Comparison of ENCODE assay signal across 8 mouse cellular contexts in genomic region chr7:69493062-69493930, GRCm38 (mm10).
DNase-seq lines count a peak whose midpoint lies in the region; ATAC-seq and TF ChIP-seq lines count a peak whose summit lies in the region.

No protein-coding gene starts in this region.

- H3K9me3 ChIP-seq in lung, embryonic 14.5 days (ENCODE audit: low read depth, low read length) = no peaks in the 10 kb centered on the region
- no peaks in the 10 kb centered on the region for H3K9me3 ChIP-seq in forebrain, embryonic 16.5 days (ENCODE audit: control insufficient read depth, low read length)
- H3K9me3 ChIP-seq in midbrain, embryonic 14.5 days (ENCODE audit: control insufficient read depth, low read length) = no peaks in the 10 kb centered on the region

- H3K4me2 ChIP-seq in lung, embryonic 14.5 days = peak overlapping the region; percentile 24
- peak overlapping the region; percentile 18; the same call in 1 of the 2 replicates for H3K4me2 ChIP-seq in forebrain, embryonic 16.5 days (ENCODE audit: low read length)
- peak overlapping the region; percentile 42 for H3K4me2 ChIP-seq in midbrain, embryonic 14.5 days (ENCODE audit: low read length)

- 53% methylated on average over 18 of the region's 18 CpGs for WGBS in lung, embryonic 14.5 days
- 52% methylated on average over 18 of the region's 18 CpGs for WGBS in forebrain, embryonic 16.5 days
- WGBS in midbrain, embryonic 14.5 days = 56% methylated on average over 18 of the region's 18 CpGs

- H3K36me3 ChIP-seq in lung, embryonic 14.5 days (ENCODE audit: insufficient read depth) = no peaks in the 10 kb centered on the region
- no peaks in the 10 kb centered on the region for H3K36me3 ChIP-seq in forebrain, embryonic 16.5 days (ENCODE audit: control insufficient read depth, insufficient read depth)
- no peaks in the 10 kb centered on the region for H3K36me3 ChIP-seq in midbrain, embryonic 14.5 days (ENCODE audit: control insufficient read depth, insufficient read depth, low read length)

- no peak for TF ChIP-seq CTCF in lung, embryonic 14.5 days (IDR thresholded peaks at IDR 0.05; ENCODE audit: low read depth)

- H3K9ac ChIP-seq in lung, embryonic 14.5 days = no peak overlapping the region
- 0 out of 2 replicates have a peak overlapping the region, but pooled peaks have one; percentile 17 for H3K9ac ChIP-seq in forebrain, embryonic 16.5 days (replicated peaks; ENCODE audit: low read depth, low read length)
- H3K9ac ChIP-seq in midbrain, embryonic 14.5 days (replicated peaks; ENCODE audit: low read length) = 0 out of 2 replicates have a peak overlapping the region, but pooled peaks have one; percentile 20

- no peak for DNase-seq in lung, embryonic 14.5 days
- DNase-seq in lung, postnatal 4 days = no peak
- peak; percentile 4 for DNase-seq in embryo, embryonic 9.5 days (ENCODE audit: extremely low spot score)
- peak; percentile 25 for DNase-seq in midbrain, embryonic 14.5 days
- DNase-seq in thymus, postnatal 10 days (ENCODE audit: low spot score in 2 of 2) = no peak
- DNase-seq in lung, postnatal 10 days = no peak
- no peak for DNase-seq in testis, postnatal 14 days (ENCODE audit: low spot score)

- H3K4me1 ChIP-seq in lung, embryonic 14.5 days (ENCODE audit: insufficient read depth) = no peaks in the 10 kb centered on the region; the same call in 1 of the 2 replicates
- peaks cover 4% of the 10 kb centered on the region; the same call in 1 of the 2 replicates for H3K4me1 ChIP-seq in forebrain, embryonic 16.5 days (replicated peaks; ENCODE audit: control insufficient read depth, insufficient read depth, low read length)
- 0 out of 2 replicates have a peak, but pooled peaks cover 4% of the 10 kb centered on the region for H3K4me1 ChIP-seq in midbrain, embryonic 14.5 days (ENCODE audit: control insufficient read depth, insufficient read depth, low read length)

- peak; percentile 21; the same call in 1 of the 2 replicates for ATAC-seq in lung, embryonic 14.5 days (ENCODE audit: insufficient read depth)
- ATAC-seq in forebrain, embryonic 16.5 days = no peak
- ATAC-seq in midbrain, embryonic 14.5 days (ENCODE audit: low FRiP score, low TSS enrichment) = peak; percentile 24; the same call in 1 of the 2 replicates

- H3K4me3 ChIP-seq in lung, embryonic 14.5 days (ENCODE audit: low read depth, low read length) = no peak overlapping the region
- H3K4me3 ChIP-seq in forebrain, embryonic 16.5 days (replicated peaks; ENCODE audit: low read length) = no peak overlapping the region
- peak overlapping the region; percentile 15; the same call in 1 of the 2 replicates for H3K4me3 ChIP-seq in midbrain, embryonic 14.5 days (replicated peaks; ENCODE audit: low read depth, low read length)

- H3K27me3 ChIP-seq in lung, embryonic 14.5 days (ENCODE audit: insufficient read depth, low read length) = no peaks in the 10 kb centered on the region
- H3K27me3 ChIP-seq in forebrain, embryonic 16.5 days (replicated peaks; ENCODE audit: control insufficient read depth, insufficient read depth, low read length) = peaks cover 2% of the 10 kb centered on the region; the same call in 1 of the 2 replicates
- H3K27me3 ChIP-seq in midbrain, embryonic 14.5 days (ENCODE audit: control insufficient read depth, insufficient read depth, low read length) = peaks cover 5% of the 10 kb centered on the region; the same call in 1 of the 2 replicates

- H3K27ac ChIP-seq in lung, embryonic 14.5 days (ENCODE audit: low read depth) = no peak overlapping the region
- H3K27ac ChIP-seq in forebrain, embryonic 16.5 days (ENCODE audit: low read length) = peak overlapping the region; percentile 23; the same call in 1 of the 2 replicates
- H3K27ac ChIP-seq in midbrain, embryonic 14.5 days (replicated peaks; ENCODE audit: low read depth, low read length) = 0 out of 2 replicates have a peak overlapping the region, but pooled peaks have one; percentile 37

Comparison
In these comparisons a context has a peak if more than half of its experiments do, and no peak if none do; other contexts are left out.
1. DNase-seq: peak in embryo, embryonic 9.5 days (single experiment) and midbrain, embryonic 14.5 days (single experiment); none in lung, embryonic 14.5 days (single experiment), lung, postnatal 4 days (0 of 2), thymus, postnatal 10 days (0 of 2), lung, postnatal 10 days (single experiment) and testis, postnatal 14 days (single experiment).
2. Peak in every context shown above with its lines, with median percentiles within 50 percentile points of each other: H3K4me2 ChIP-seq.